Mouse (Mus musculus) left cerebral cortex, postnatal 10 days (tissue): ENCODE measurements around the gene Supt20. TPM values are rescaled to one million over a fixed set of nuclear protein-coding genes. Genes with fewer than 3 reads are reported as not detected.
"Not testable (repeated sequence)": the region's sequence is repeated elsewhere in the genome, so short reads cannot be mapped to it uniquely, and the experiment has no call there.

ENCODE experiments used
- DNase-seq, 2 experiments: peaks; one replicate each; pipeline ENCODE4 v3.0.0; 2021 to 2022; ENCODE audit warnings: low spot score in 2 of 2, mixed read lengths in 1 of 2; ENCODE audit errors: extremely low spot score in 1 of 2
- intact Hi-C: fragments of 180-260 bp; cut with DNase I; formaldehyde crosslinking; loops from one replicate; pipeline ENCODE4 v1.15.1; 2025
- total RNA-seq, 2 experiments: library from RNA; stranded (reverse); gene quantifications; 2 replicates each; pipeline ENCODE4 v1.2.3; 2021

Gene Supt20
- total RNA-seq, 2 experiments from 2014 or later, result 45.7 to 54.1 TPM

DNA sequence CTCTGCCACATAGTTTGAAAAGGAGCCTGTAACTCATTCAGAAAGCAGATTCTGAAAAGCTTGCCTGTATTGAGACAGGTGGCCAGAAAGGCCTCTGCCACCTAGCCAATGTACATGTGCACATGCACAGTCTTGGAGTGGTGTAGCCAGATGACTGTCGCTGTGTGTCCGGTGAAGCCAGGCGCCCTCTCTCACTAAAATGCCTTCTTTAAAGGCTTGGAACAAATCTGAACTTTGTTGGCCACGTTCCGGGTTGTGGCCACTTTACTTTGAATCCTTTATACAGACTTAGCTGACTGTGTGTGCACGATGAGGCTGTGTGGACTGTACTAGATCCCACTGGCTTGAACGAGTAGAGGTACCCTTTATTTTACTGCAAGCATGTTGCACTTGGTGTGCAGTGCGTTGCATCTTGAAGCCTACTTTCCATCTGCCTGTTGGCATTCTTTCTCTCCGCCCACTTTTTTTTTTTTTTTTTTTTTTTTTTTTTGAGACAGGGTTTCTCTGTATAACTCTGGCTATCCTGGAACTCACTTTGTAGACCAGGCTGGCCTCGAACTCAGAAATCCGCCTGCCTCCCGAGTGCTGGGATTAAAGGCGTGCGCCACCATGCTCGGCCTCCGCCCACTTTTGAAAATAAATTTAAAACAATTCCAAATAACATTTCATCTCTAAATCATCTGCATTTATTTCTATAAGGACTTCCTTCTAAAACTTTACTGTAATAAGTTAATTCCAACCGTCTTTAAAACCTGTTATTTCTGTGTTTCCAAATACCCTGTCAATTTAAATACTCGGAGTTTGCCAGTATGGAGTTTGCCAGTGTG, 43.7 kb downstream of the Supt20 start:
- intact Hi-C loops, result loop anchor here (5.0 to 10.0 kb wide), 3 partner anchors 66 to 618 kb away; no protein-coding TSS in a partner anchor
- no peak for DNase-seq

DNA sequence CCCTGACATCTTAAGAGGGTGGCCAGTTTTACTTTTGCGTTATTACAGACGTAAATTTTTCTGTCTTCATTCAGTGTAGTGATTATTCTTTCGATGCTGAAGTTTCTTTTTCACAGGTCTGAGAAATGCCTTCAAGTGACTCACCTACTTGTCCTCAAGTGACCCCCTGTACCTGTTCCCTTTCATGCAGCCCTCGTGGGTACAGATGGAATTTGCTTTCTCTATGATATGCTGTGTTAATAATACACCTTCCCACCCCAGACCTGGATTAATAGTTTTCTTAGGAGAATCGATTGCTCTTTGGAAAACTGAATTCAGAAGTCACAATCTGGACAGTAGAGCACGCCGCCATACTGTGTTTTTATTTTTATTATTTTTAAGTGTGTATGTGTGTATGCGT, 44.7 kb downstream of the Supt20 start:
- intact Hi-C loops, result loop anchor here (5.0 to 10.0 kb wide), 3 partner anchors 65 to 617 kb away; no protein-coding TSS in a partner anchor
- no peak for DNase-seq

DNA sequence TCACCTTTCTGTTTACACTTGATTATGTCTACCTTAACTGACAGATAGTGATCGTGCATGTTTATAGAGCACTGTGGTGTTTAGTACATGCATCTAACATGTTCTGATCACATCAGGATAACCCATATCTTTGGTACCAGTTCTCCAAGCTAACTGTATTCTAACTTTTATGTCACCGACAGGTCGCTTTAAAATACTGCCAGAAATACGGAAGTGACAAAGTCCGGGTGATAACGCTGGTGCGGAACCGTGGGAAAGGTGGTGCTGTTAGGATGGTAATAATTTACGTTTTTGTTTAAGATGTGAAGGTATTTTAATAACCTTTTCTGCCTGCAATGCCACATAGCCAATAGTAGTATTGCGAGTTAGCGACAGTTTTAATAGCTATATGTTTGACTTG, 49.4 kb downstream of the Supt20 start:
- no peak for DNase-seq
- intact Hi-C loops, result no loop called here

- peak in 1 of 2 experiments; percentile 53 for DNase-seq
- intact Hi-C loops, result no loop called here
These were observed 53.2 kb downstream of the Supt20 start for GRCm38 (mm10) chr3:54745799-54746198.

DNA sequence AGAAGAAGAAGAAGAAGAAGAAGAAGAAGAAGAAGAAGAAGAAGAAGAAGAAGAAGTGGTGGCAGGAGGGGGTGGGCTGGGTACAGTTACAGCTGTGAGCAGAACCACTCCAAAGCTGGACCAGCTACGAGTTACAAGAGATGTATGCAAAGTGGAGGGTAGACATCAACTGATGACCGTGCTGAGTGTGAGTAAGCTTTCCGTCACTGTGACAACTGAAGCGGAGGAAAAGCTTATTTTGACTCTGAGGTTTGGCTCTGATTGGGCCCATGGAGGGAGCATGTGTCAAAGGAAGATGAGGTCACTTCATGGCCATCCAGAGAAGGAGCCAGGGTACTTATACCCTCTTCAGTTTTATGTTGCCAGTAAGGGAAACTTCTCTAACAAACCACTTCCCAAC, 60.8 kb downstream of the Supt20 start:
- no peak for DNase-seq
- intact Hi-C loops, result no loop called here

DNA sequence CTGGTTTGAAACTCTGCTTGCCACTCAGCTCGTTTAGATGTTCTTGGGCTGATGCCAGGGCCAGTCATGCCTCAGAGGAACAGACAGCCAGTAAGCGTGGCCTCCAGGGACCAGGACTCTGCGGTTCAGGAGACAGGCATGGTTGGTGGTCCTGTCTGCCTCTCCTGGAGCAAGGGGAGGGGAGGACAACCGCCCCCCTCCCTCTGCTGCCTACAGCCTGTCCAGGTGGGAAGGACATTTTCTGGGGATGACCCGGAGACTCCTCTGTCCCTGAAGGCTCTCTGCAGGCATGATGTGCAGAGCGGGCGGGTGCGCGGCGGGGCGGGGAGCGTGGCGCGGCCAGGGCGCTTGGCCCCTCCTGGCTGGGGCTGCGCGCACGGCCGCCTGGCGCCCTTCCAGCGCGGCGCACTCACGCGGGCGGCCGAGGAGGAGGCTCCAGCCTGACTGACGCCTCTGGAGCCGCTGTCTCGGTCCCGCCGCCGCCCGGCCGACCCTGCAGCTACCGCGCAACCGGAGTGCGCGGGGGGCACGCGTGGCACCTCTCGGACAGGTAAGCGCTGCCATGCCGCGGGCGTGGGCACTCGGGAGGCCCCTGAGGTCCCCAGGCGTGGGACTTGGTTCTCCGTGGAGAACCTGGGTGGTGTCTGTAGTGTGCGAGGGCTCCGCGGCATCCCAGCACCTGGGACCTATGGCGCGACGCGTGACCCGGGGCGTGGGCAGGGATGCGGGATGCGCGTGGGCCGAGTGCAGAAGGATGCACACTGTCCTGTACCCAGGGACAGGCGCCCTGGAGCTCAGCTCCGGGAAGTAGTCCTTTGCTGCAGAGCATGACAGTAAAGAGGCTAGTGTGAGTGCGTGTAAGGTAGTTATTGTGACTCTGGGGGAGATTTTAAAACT, 62.8 kb downstream of the Supt20 start, which contains the start of gene Smad9:
Smad9 (plus strand) TSS at position 438 of the 897 bp plus-strand sequence.
- intact Hi-C loops, result loop anchor here (5.0 kb wide), 1 partner anchor 37 kb away; no protein-coding TSS in a partner anchor
- DNase-seq, result peak; percentile 33 to 76

DNA sequence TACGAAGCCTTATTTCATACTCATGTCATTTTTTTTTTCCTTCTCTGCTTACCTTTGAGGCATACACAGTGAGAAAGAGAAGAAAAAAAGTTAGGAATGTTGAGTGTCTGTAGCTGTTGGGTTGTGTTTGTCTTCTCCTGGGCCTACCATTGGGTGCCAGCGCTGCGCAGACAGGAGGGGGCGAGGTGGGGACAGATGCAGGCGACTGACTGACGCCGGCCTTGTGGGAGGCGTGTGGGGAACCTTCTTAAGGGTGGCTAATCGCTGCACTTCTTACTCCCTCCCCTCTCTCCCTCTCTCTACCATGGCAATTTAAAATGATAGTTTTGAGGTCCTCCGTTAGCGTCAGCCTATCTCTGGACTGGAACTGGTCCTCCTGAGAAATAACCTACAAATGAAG, 63.5 kb downstream of the Supt20 start:
- peak in 1 of 2 experiments; percentile 44 for DNase-seq
- intact Hi-C loops, result loop anchor here (5.0 kb wide), 1 partner anchor 36 kb away; no protein-coding TSS in a partner anchor

DNA sequence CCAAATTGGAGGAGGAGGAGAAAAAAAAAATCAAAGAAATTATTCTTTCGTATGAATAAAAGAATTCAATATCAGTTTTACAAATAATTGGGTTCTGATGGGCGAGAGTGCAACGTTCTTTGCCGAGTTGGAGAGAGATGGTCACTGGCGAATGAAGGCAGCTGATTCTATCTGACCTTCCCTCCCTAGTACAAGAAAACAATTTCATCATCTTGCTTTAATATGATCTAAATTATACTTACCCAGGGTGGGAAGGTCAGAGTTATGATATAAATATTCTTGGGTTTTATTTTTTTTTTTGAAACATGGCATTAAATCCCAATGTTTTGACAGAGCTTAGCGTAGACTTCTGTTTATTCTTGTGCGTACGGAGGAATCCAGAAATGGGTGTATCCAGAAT, 64.8 kb downstream of the Supt20 start:
- intact Hi-C loops, result loop anchor here (5.0 kb wide), 1 partner anchor 35 kb away; no protein-coding TSS in a partner anchor
- DNase-seq, result no peak

DNA sequence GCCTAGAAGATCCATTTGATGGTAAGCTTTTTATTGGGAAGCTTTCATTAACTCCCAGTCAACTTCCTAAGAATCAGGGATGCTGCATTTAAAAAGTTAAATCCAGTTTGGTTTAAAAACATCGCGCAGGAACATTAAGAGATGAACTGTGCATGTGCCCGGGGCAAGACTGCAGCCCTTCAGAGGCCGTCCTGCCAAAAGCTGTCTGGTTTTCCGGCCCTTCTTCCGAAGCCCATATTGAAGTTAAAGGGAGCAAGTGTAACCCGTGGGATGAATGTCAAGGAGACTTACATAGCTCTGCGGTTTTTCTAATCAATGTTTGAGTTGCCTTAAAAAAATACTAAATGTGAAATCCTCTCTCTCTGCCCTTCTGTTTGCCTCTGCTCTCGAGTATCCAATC, 66.6 kb downstream of the Supt20 start:
- intact Hi-C loops, result loop anchor here (5.0 kb wide), 1 partner anchor 33 kb away; no protein-coding TSS in a partner anchor
- DNase-seq, result no peak

- intact Hi-C loops, result no loop called here
- DNase-seq, result no peak
These were observed 67.9 kb downstream of the Supt20 start for GRCm38 (mm10) chr3:54760321-54761115.

DNA sequence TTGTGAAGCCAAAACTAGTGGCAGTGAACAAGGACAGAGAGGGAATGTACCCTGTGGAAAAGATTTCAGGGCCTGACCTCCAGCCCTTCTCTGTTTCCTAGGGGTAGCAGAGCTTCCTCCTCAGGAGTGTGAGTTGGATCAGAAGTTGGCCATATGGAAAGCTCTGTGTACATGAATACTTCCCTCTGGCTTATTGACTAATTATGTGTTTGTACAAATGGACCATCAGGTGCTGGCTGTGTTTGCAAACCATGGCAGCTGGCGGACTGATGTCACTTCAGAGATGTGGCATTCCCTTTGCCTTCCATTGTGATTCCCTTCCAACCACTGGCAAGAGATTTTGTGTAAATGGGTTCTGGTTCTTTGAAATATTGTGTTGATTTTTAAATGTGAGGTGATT, 68.7 kb downstream of the Supt20 start:
- no peak for DNase-seq
- intact Hi-C loops, result no loop called here

DNA sequence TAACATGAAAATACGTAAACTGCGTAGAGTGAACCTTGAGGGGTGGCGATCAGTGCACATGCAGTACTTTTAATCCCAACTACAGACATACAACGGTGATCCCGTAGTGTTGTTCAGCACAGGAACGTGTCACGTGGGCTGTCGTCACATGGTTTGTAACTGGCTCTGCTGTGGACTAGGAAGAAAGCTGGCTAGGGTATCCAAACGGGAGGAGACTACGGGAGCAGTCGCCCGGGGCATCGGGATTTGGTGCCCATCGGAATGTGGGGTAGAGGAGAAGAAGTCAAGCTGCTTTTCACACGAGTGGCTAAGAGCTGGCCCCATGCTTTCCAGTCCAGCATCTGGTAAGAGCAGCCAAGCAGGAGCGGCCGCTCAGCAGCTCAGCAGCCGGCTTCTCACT, 71.8 kb downstream of the Supt20 start:
- DNase-seq, result peak in 1 of 2 experiments; percentile 50
- intact Hi-C loops, result no loop called here

- DNase-seq, intact Hi-C loops: not testable (repeated sequence)
These were observed 72.9 kb downstream of the Supt20 start for GRCm38 (mm10) chr3:54765521-54765920.

GRCm38 (mm10) chr3:54766034-54766433, 73.4 kb downstream of the Supt20 start:
- no peak for DNase-seq
- intact Hi-C loops, result no loop called here

- intact Hi-C loops, result no loop called here
- DNase-seq, result no peak
These were observed 74.2 kb downstream of the Supt20 start for GRCm38 (mm10) chr3:54766811-54767210.

GRCm38 (mm10) chr3:54768592-54768991, 76.0 kb downstream of the Supt20 start:
- intact Hi-C loops, result no loop called here
- DNase-seq, result no peak

- no peak for DNase-seq
- intact Hi-C loops, result no loop called here
These were observed 77.0 kb downstream of the Supt20 start for GRCm38 (mm10) chr3:54769349-54770275.

- no peak for DNase-seq
- intact Hi-C loops, result no loop called here
These were observed 81.0 kb downstream of the Supt20 start for GRCm38 (mm10) chr3:54773613-54774012.
